Mouse (Mus musculus) limb, embryonic 14.5 days (tissue): ENCODE data around the gene Rps9. TPM values are rescaled to one million over a fixed set of nuclear protein-coding genes. Genes with fewer than 3 reads are reported as not detected.
"Not testable (repeated sequence)": the region's sequence is repeated elsewhere in the genome, so short reads cannot be mapped to it uniquely, and the experiment has no call there.

Source experiments
- ATAC-seq: fragments of 200-750 bp; cut with Nextera tagmentation; 2 replicates; pipeline ENCODE4 v1.8.0; 2017; ENCODE audit warnings: low read depth, moderate number of reproducible peaks, moderate TSS enrichment; ENCODE audit not compliant: low FRiP score
- DNase-seq: peaks from one replicate; pipeline ENCODE4 v3.0.0-alpha.2; 2015; ENCODE audit warnings: low spot score
- H3K27ac ChIP-seq: fragments of 300-500 bp; sonication (generic); replicated peaks from 2 replicates; pipeline ENCODE4 v1.5.1; 2014; ENCODE audit warnings: low read depth, mild to moderate bottlenecking, low read length, moderate library complexity, mixed read lengths
- H3K27me3 ChIP-seq: fragments of 300-500 bp; sonication (generic); 2 replicates; pipeline ENCODE4 v1.6.1; 2014; ENCODE audit warnings: low read length, mixed read lengths; ENCODE audit not compliant: control insufficient read depth, insufficient read depth
- H3K36me3 ChIP-seq: fragments of 300-500 bp; sonication (generic); 2 replicates; pipeline ENCODE4 v1.6.1; 2014; ENCODE audit warnings: mild to moderate bottlenecking, low read length, moderate library complexity, mixed read lengths; ENCODE audit not compliant: control insufficient read depth, insufficient read depth
- H3K4me1 ChIP-seq: fragments of 300-500 bp; sonication (generic); 2 replicates; pipeline ENCODE4 v1.6.1; 2014; ENCODE audit warnings: antibody characterized with exemption, low read length, mixed read lengths; ENCODE audit not compliant: control insufficient read depth, insufficient read depth
- H3K4me2 ChIP-seq: fragments of 300-500 bp; sonication (generic); replicated peaks from 2 replicates; pipeline ENCODE4 v1.6.1; 2014; ENCODE audit warnings: low read depth, mild to moderate bottlenecking, low read length, moderate library complexity; ENCODE audit not compliant: severe bottlenecking
- H3K4me3 ChIP-seq: fragments of 300-500 bp; sonication (generic); replicated peaks from 2 replicates; pipeline ENCODE4 v1.5.1; 2014; ENCODE audit warnings: low read length
- H3K9ac ChIP-seq: fragments of 300-500 bp; sonication (generic); 2 replicates; pipeline ENCODE4 v1.6.1; 2014; ENCODE audit warnings: mild to moderate bottlenecking, low read depth, low read length, moderate library complexity; ENCODE audit not compliant: severe bottlenecking
- H3K9me3 ChIP-seq: fragments of 300-500 bp; sonication (generic); 2 replicates; pipeline ENCODE4 v1.6.1; 2016; ENCODE audit warnings: low read length; ENCODE audit not compliant: control insufficient read depth
- POLR2A ChIP-seq: fragments of 200-500 bp; IDR thresholded peaks from 2 replicates; pipeline ENCODE4 v1.8.0; 2012; ENCODE audit warnings: inconsistent platforms, mild to moderate bottlenecking, moderate library complexity, borderline replicate concordance; ENCODE audit not compliant: insufficient read depth, insufficient read length; ENCODE audit errors: extremely low read depth
- WGBS: fragments of 180-500 bp; shearing (Covaris S2); extraction: QIAGEN DNeasy Blood & Tissue Kit; methylation state at CpG from one replicate; pipeline ENCODE4 v1.1.7; 2014; 5-methylcytosine and 5-hydroxymethylcytosine counted together
- polyA plus RNA-seq, 2 experiments: library from polyadenylated mRNA; depleted of rRNA in 1 of 2; stranded (reverse) in 1 of 2; unstranded in 1 of 2; fragments of >200 nt; fragmentation: Nextera tagmentation in 1 of 2; extraction: Ambion mirVana in 1 of 2; gene quantifications; 2 replicates each; pipeline versions ENCODE4 v1.2.1 to v1.2.3; 2012 to 2014

Rps9 gene
- polyA plus RNA-seq, 2 experiments, result 1,670 to 3,913 TPM

- 21% methylated on average over 6 of the region's 6 CpGs for WGBS
- peak; percentile 5; the same call in 1 of the 2 replicates for ATAC-seq
- peaks cover 64% of the 10 kb centered on the region for H3K36me3 ChIP-seq
Measured at GRCm38 (mm10) chr7:3703148-3703878, 480 bp upstream of the Rps9 start.

GRCm38 (mm10) chr7:3704475-3704874 lies 682 bp downstream of the Rps9 start:
- Histone ChIP-seq H3K4me3 (peak overlapping the region; percentile 74), H3K9ac (peak overlapping the region; percentile 92), H3K36me3 (peaks cover 52% of the 10 kb centered on the region), H3K27me3 (no peaks in the 10 kb centered on the region), H3K4me1 (peaks cover 3% of the 10 kb centered on the region; the same call in 1 of the 2 replicates), H3K4me2 (peak overlapping the region; percentile 87), H3K9me3 (no peaks in the 10 kb centered on the region), H3K27ac (peak overlapping the region; percentile 95)
- DNase-seq (no peak), ATAC-seq (peak; percentile 3; the same call in 1 of the 2 replicates)
- under 1% methylated on average over 20 of the region's 20 CpGs for WGBS
- no peak for TF ChIP-seq POLR2A

More at GRCm38 (mm10) chr7:3703148-3703878, 480 bp upstream of the Rps9 start:
- Histone ChIP-seq H3K27me3 (no peaks in the 10 kb centered on the region), H3K4me3 (peak overlapping the region; percentile 74), H3K27ac (peak overlapping the region; percentile 71; the same call in 1 of the 2 replicates), H3K4me2 (peak overlapping the region; percentile 87), H3K4me1 (peaks cover 3% of the 10 kb centered on the region; the same call in 1 of the 2 replicates), H3K9me3 (no peaks in the 10 kb centered on the region), H3K9ac (peak overlapping the region; percentile 92)
- DNase-seq, result no peak
- no peak for TF ChIP-seq POLR2A

GRCm38 (mm10) chr7:3705461-3705860 lies 1.7 kb downstream of the Rps9 start:
- H3K9me3 ChIP-seq, DNase-seq, H3K27me3 ChIP-seq, ATAC-seq, H3K4me1 ChIP-seq: not testable (repeated sequence)
- H3K36me3 ChIP-seq, result peaks cover 44% of the 10 kb centered on the region
- H3K9ac ChIP-seq, result peak overlapping the region; percentile 92
- peak overlapping the region; percentile 95; the same call in 1 of the 2 replicates for H3K27ac ChIP-seq
- WGBS, result 3% methylated on average over 5 of the region's 7 CpGs
- peak overlapping the region; percentile 87 for H3K4me2 ChIP-seq
- H3K4me3 ChIP-seq, result peak overlapping the region; percentile 74

GRCm38 (mm10) chr7:3705911-3706310 lies 2.1 kb downstream of the Rps9 start:
- 31% methylated on average over 6 of the region's 6 CpGs for WGBS
- DNase-seq (no peak), ATAC-seq (no peak)
- Histone ChIP-seq H3K4me2 (peak overlapping the region; percentile 87), H3K9ac (peak overlapping the region; percentile 92), H3K27ac (no peak overlapping the region), H3K27me3 (no peaks in the 10 kb centered on the region), H3K4me3 (peak overlapping the region; percentile 74), H3K9me3 (no peaks in the 10 kb centered on the region), H3K36me3 (peaks cover 42% of the 10 kb centered on the region), H3K4me1 (peaks cover 3% of the 10 kb centered on the region; the same call in 1 of the 2 replicates)
- no peak for TF ChIP-seq POLR2A

- H3K27ac ChIP-seq, result no peak overlapping the region
- WGBS, result 65% methylated on average over 11 of the region's 11 CpGs
- peak overlapping the region; percentile 87 for H3K4me2 ChIP-seq
Measured at GRCm38 (mm10) chr7:3706343-3706934, 2.6 kb downstream of the Rps9 start.

More at GRCm38 (mm10) chr7:3706343-3706934, 2.6 kb downstream of the Rps9 start:
- Histone ChIP-seq H3K9ac (0 out of 2 replicates have a peak overlapping the region, but pooled peaks have one; percentile 92), H3K9me3 (no peaks in the 10 kb centered on the region), H3K36me3 (peaks cover 36% of the 10 kb centered on the region), H3K4me1 (peaks cover 3% of the 10 kb centered on the region; the same call in 1 of the 2 replicates), H3K4me3 (peak overlapping the region; percentile 74), H3K27me3 (no peaks in the 10 kb centered on the region)
- no peak for TF ChIP-seq POLR2A
- ATAC-seq (no peak), DNase-seq (no peak)
